Mouse (Mus musculus): ENCODE measurements around the gene Tmem72.

The Tmem72 gene

DNA sequence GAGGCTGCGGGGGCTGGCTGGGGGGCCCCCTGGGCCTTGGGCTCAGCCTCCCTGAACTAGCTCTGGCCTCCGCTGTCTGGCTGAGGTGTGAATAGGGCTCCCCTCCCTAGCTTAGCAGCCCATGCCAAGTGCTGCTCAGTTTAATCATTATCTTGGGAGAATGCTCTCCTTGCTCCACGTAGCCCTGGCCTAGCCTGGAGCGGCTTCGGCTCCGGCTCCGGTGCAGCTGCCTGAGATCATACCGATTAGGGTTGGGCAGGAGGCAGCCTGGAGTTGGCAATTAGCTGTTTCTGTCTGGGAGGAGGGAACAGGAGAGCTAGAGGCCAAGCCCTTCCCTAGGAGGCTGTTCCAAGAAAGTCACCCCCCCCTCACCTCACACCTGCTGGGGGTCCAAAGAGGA, at the start of gene Tmem72:
Gene Tmem72, minus strand, starts transcription at position 248 of the 400 bp plus-strand sequence.
- no peak for DNase-seq

DNA sequence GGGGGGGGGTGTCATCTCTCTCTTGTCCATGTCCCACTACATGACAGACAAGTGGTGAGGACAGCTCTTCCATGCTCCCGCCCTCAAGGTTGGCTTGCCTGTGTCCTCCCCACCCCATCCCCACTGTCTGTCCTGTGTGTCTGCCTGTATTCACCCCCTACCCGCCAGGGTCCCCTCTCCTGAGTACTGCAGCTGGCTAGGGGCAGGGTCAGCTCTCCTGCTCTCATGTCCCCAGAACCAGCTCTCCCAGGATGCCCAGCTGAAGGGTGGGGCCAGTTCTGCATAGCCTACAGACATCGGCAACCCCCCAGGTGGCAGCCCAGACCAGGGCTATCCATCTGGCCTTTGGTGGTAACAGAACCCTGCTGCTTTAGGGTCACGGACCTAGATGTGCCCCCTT, 47.8 kb upstream of the Tmem72 start:
- no peak for DNase-seq

DNA sequence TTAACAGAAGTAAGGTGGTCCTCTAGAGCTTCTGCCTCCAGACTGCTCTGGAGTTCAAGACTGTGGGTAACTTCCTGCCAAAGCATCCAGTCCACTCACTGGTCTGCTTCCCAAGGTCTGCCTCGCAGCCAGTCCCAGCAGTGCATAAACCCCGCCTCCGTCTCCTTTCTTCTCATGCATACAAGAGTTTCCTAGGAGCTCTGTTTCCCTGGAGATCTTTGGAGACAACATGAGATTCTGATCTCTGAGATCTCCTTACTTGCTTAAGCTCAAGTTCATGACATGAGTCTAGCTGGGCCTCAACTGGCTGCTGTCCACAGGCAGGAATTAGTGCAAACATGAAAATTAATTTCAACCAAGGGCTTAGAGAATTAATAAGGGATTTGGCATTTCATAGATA, 45.6 kb upstream of the Tmem72 start:
- DNase-seq = no peak

DNA sequence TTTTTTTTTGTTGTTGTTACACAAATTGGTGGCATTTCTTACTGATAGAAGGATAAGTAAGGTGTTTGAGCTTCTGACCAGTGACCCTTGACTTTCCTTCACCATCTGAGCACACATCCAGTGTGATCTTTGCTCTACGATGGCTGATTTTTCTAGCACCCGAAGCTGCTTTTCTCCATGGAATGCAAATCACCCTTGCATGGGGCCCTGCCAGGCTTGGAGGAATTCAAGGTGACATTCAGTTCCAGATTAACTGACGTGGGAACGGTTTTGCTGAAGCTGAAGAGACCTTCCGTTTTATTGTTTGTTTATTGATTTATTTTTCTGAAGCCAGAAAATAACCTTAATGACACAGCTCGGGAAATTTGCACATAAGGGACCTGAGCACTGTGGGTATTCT, 43.5 kb upstream of the Tmem72 start:
- no peak for DNase-seq

DNA sequence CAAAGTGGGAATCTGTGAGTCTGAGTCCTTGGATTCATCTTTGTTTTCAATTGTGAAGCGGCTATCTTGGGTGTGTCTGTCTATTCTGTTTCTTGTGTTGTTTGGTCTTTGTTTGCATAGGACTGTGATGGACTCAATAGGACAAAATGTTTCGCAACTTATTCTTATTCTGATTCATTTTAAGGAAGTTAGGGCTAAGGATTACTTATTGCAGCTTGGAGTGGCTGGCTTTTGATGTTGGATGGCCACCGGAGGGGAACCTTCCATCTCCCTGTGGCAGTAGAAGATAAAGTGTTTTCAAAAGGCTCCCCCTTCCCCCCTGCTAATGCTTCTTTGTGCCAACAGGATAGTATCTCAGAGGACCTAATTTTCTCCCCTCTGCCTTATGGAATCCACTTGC, 39.7 kb upstream of the Tmem72 start:
- DNase-seq = no peak

DNA sequence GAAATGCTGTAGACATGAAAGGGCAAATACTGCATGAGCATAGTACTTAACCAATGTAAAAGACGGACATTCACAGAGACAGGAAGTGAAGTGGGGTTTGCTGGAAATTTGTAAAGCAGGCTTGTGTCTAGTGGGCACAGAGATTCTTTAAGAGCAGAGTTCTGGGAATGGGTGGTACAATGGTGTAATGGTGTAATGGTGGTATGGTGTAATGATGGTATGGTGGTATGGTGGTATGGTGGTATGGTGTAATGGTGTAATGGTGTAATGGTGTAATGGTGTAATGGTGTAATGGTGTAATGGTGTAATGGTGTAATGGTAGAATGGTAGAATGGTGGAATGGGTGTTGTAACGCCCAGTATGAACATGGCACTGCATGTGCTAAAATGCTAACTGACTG, 21.3 kb upstream of the Tmem72 start:
- no peak for DNase-seq

DNA sequence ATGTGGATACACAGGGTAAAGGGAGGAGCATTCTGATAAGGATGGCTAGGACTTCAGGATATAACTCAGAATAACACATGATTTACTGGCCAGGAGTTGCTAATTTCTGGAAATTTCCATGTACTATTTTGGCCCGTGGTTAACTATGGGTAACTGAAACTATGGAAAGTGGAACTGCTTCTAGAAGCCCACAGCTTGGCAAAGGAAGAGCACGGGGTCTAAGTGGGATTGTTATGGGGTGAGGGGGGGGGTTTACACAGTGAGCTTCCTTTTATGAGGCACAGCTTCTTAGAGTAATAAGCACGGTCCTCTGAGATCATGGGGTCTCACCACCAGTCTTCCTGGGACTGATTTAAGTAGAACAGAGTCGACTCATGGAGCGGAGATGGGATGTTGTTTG, 18.6 kb upstream of the Tmem72 start:
- DNase-seq = no peak

DNA sequence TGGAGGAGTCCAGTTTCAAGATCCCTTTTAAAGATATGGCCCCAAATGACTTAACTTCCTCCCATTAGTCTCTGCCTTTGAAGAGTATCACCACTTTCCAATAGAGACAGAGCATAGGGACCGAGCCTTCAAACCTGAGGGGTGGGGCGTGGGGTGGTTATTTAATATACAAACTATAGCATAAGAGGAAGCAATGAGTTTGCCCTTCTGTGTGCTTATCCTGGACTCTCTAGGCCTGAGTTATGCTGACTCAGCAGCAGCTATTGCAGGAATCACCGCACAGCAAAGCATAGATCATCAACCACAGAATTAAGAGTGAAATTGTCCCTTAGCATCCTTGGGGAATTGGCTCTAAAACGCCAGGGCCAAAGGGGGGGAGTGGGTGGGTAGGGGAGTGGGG, 16.9 kb upstream of the Tmem72 start:
- DNase-seq = no peak

DNA sequence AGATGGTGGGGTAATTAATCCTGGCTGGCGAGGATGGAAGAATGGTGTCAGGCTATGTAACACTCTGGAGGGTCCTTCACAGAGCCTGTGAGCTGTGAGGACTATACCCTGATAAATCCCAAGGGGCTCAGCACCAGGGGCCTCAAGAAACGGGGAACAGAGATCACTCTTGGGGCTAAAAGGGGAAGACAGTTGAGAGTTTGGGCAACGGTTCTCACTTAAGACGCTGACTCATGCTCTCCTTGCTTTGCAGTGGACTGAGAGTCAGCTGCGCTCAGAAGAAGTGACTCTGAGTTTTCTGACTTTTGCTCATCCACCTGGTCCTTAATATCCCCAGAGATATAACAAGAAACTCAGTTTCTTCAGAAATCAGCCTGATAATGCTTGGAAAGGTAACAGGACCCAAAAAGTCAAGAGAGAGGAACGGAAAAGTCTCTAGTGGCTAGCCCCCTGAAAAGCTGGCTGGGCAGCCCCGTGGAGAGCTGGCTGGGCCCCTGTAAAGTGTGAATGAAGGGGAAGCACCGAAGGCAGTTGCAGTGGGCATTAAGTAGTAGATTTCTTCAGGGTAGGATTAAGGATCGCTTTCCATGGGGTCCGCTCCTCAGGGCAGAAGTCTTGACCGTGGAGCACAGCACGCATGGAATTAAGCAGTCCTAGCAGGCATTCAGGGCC, 7.9 kb upstream of the Tmem72 start:
- no peak for DNase-seq

DNA sequence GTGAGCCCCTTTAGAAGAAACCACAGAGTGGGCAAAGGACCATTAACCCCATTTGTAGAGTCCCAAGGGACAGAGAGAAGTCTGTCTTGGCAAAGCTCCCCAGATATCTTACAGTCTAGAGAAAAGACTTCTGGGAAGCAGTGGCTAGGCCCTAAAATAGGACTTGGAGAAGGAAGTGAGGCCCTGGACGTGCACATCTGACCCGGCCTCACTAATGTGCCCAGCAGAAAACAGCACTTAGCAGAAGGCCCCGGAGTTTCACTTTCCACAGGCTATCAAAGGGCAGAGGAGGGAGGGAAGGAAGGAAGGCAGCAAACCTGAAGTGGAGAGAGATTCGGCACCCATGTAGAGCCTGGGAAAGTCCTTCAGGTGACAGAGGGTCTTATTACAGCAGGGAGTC, 2.2 kb upstream of the Tmem72 start:
- DNase-seq = no peak

DNA sequence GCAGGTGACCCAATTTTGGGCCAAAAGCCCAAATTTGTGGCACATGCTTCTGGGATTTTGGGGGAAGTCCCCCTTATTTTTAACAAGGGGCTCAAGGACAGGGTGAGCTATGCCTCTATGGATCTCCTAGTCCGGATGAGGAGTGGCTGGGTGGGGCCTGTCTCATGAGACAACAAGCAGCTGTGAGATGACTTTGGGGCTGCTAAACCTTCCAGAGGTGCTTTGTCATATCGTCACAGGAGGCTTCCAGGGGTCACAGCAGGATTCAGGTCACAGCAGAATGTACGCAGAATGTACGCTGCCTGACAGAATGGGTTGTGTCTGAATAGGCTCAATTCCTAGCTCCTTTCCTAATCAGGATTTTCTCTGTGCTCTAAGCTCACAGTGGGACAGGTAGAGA, 1.6 kb upstream of the Tmem72 start:
- no peak for DNase-seq

DNA sequence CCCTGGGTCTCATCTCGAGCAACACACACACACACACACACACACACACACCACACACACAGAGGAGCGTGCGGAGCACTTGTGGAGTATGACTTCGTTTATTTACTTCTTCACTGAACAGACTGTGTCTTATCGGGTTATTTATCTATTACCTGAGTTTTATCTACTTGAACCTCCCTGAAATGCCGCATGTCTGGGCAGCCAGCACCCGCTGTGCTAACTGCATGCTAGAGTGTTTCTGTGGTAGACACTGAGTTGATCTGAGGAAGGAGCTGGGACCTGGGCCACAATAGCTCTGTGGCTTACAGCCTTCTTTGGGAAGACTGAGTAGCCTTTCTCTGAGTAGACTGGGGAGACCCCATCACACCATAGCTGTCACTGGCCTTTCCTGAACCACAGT, 1.1 kb upstream of the Tmem72 start:
- DNase-seq = no peak

DNA sequence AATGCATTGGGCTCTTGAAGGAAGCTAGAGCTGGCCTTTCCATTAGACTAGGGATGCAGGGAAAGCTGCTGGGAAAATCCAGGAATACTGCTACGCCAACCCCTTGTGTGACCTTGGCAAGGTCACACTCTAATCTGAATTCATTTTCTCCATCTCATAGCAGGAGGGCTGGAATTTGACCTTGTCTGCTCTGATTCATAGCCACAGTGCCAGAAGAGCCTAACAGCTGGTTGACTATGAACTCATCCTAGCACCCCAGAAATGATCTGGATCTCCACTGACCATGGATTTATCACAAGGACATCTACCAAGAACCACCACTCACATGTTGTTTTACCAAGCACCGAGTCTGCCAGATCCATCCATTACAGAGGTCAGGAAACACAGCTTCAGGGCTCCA, 1.5 kb downstream of the Tmem72 start:
- no peak for DNase-seq

DNA sequence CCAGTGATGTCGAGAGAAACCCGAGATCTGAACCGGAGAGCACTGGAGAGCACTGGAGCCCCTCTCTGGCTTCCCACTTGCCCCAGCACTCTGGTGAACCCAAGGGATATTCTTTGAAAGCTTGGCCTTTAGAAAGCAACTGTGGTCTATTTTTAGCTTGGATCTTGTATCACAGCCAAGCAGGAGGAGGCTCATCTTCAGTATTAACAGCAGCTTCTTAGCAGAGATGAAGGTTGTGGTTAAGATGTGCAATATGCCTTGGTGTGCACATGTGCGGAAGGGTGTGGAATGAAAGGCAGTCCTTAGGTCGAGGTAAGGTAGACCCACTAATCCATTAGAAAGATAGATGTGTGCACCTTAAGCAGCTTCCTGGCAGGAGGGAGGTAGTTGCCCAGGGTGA, 2.1 kb downstream of the Tmem72 start:
- DNase-seq = no peak

DNA sequence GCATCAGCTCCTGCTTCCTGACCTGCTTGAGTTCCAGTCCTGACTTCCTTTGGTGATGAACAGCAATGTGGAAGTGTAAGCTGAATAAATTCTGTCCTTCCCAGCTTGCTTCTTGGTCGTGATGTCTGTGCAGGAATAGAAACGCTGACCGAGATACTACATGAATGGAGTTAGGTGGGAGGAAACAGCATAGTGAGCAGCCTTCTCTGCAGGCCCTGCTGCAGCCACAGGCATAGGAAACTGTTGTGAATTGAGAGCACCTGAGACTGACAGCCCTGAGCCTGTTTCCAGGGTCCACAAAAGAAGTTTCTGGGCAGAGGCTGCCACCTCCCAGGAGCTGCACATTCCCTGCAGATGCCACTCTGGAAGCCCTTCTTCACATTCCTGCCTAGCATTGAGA, 2.7 kb downstream of the Tmem72 start:
- DNase-seq = no peak

DNA sequence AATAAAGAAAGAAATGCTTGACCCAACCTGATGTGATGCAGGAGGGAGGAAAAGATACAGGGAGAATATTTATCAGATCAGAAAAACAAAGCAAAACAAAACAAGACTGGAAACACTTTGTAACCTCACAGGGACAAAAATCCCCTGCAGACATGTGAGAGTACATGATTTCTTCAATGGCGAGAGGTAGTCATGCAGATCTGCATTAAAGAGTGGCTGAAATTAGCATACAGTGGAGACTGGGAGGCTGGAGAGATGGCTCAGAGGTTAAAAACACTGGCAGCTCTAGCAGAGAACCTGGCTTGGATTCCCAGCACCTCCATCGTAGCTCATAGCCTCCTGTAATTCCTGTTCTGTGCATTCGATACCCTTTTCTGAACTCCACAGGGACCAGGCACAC, 4.2 kb downstream of the Tmem72 start:
- DNase-seq = no peak

DNA sequence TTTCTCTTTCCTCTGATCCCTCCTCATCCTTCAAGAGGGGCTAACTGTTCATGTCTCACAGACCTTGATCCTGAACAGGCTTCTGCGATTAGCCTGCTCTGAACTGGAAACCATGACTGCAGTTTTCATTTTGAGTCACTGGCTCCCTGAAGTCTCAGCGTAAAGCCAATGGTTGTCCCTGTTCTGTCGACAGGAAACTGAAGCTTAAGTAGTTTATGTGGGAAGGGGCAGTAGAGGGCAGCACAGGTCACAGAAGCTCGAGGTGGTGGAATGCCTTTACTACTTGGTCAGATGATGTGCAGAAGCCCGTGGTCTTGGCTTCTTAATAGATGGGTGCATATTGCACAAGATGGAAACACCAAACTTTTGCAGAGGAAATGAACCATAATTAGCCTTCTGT, 4.7 kb downstream of the Tmem72 start:
- DNase-seq = no peak

DNA sequence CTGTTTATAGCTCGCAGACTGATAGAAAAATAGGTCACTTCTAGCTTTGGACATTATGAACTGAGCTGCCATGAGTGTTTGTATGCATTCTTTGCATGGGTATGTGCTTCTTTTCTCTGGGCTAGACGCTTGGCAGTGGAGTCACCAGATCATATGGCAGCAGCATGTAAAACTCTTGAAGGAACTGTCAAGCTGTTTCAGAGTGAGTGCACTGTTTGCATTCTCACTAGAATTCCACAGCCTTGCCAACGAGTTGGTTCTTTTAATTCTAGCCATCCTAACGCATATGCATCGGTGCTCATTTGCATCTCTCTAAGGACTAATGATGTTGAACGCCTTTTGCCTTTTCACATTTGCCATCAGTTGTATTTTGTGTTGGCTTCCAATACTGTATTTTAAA, 12.4 kb downstream of the Tmem72 start:
- no peak for DNase-seq

DNA sequence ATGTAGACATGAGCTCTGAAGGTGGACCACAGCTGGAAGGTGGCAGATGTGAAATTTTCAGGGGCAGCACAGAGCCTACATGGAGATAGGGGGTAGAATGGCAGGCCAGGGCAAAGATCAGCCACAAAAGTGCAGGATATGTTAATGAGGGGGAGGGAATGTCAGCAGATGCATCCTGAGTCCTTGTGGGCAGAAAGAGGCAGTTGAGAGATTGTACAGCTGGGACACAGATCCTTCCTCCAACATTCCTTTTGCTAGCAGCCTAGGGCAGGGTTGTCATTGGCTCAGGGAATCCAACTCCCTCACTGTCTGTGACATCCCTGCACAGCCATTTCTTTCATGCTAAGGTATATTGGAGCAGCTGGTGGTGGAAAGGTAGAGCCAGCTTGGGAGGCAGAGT, 15.9 kb downstream of the Tmem72 start:
- DNase-seq = no peak

DNA sequence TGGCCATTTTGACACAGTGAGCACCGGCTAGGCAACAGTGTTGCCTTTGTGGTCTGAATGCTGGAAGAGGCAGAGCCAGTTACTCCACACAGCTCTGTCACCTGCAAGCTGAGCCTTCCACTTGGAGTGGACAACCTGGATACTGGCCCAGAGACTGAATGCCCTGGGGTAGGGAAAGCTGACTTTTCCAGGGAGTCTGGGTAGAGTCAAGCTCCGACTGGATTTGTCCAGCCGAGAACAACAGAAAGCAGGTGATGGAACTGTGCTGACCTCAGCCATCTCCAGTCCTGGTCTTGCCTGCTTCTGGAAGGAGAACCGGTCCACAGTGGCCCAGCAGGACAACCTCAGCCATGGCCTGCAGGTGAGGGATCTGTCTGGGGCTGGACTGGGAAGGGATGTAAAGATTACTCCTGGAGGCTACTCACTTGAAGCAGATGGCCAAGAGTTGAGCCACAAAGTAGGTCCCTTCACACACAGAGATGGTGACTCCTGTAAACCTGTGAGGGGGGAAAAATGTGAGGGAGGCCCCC, 18.8 kb downstream of the Tmem72 start:
- DNase-seq = no peak

DNA sequence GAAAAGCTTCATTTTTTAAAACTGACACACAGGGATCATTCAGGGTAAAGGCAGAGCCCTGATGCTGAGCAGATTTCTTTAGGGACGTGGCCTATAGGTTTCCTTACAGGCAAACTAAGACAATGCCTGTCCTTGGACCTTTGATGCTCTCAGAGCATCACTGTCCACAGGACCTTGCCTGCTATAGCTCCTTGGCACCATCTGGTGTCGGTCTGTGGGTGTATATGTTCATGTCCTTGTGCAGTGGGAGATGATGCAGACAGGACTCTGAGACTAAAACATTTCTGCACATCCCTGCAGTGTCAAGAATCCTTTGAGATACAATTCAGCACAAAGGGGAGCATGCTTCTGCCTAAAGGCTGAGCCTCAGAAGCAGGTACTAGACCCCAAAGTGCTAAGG, 19.3 kb downstream of the Tmem72 start:
- DNase-seq = no peak

DNA sequence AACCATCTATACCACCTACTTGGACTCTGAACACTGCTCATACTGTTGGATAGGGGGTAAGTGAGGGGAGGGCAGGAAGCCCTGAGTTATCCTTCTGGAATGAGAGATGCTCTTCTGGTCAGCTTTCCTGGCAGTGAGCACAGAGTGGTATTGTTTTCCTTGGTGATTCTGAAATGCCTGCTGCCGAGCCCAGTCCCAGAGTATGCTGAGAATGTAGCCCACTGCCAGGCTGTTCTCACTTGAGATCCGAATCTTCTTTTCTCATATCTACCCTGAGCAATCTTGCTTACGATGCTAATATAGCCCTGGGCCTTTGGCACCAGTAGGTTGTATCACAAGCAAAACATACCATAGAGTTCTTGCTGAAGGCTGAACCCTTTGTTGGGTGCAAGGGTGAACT, 22.4 kb downstream of the Tmem72 start:
- DNase-seq = no peak

DNA sequence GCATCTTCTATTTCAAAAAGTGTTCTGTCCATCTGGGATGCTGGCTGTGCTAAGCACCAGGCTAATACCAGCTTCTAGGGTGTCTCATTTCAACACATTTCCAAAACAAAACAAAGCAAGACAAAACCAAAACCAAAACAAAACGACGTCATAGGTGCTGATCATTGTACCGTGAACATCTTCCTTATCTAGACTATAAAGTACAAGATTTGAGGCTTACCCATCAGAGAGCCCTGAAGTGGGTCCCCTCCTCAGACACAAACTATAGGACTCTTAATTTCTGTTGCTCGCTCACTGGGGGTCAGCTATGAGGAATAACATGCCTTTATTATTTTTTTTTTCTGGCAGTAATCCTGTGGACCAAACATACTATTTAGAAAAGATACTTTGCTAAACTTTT, 23.1 kb downstream of the Tmem72 start:
- DNase-seq = no peak

DNA sequence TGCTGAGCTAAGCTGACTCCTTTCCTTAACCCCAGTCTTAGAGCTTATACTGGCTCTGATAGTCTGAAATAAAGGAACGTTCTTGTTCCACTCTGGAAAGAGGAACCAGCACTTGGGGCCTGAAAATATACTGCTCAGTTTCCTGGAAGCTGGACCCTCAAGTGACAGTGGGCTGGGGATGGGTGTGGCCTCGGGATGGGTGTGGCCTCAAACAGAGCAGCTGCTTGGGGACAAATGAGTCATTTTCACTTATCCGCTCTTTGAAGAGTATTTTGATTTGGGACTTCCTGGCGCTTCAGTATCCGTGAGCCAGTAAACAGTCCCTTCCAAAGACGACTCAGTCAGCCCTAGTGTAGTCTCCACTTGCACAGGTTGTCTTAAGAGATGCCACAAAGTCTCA, 34.4 kb downstream of the Tmem72 start:
- no peak for DNase-seq

DNA sequence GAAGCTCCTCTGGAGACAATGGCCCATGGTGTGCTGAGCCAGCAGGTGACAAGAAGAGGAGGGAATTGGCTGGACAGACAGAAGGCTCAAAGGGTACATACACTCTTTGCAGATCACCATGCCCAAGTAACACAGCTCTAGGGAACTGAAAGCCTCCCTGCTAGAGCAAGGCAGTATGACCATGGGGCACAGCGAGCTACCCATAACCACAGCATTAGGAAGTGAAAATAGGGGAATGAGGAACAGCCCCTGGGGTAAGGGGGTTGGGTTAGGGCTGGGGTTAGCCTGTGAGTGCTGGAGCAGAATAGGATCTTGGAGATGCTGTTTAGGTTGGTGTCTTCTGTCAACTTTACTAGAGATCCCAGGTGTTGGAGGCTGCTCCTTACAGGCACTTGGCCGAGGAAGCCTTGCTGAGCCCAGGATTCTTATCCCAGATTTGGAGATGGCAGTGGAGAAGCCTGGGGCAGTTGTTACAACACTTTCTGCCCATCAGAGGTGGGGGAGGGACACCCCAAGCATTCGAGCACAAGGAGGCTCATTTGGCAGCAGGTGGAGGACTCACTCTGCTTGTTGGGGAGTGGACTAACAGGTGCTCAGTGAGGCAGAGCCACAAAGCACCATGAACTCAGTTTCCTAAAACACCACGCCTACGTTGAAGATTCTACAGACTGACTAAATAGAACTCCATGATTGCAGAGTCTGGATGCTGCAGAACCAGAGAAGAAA, 37.0 kb downstream of the Tmem72 start:
- DNase-seq = no peak
